Mouse (Mus musculus): ENCODE data around the gene Galnt15. TPM values are rescaled to one million over a fixed set of nuclear protein-coding genes. Genes with fewer than 3 reads are reported as not detected.
A peak's percentile ranks its signal among the peaks of the same experiment; 100 is the strongest.
"Not testable (repeated sequence)": the region's sequence is repeated elsewhere in the genome, so short reads cannot be mapped to it uniquely, and the experiment has no call there.

The Galnt15 gene
- polyA plus RNA-seq, 3 experiments from 2014 or later = not detected

DNA sequence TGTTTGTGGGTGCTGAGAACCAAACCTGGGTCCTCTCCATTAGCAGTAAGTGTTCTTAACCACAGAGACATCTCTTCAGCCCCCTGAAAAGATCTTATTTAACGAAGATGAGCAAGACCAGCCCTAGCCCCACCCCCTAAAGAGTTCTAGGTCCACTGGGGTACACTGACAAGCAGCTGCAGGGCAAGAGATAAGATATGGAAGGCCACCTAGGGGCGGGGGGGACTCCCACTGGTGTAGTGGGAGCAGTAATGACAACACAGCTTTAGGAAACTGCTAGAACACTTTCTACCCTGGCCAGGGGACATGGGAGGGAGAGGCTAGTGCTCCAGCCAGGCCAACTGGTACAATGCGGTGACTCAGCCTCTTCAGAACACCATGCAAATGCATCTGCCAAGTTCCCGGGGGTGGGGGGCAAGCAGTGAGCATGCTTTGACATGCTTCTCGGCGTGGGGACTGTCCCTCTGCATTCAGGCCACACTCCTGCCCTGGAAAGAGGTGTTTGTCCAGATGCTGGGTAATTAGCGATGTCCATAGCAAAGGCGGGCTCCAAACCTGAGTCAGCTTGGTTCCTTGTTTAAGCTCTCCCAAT is 9.0 kb downstream of the Galnt15 start:
- no peak for ATAC-seq

DNA sequence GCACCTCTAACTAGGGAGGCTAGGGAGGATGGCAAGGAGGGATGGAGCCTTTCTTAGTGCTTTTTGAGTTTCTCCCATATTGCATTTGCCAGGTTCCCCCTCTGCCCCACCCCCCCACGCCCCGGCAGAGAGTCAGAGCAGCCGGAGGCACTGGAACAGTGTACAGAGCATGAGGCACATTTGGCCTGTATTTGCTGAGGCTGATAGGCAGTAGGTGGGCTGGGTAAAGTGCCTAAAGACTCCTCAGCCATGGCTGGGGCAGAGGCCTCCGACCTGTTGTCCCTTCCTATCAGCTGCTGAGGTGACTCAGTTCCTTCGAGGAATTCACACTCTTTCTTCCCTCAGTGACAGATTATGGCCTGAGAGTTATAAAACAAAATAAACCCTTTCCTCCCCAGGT is 13.3 kb downstream of the Galnt15 start:
- no peak for ATAC-seq

DNA sequence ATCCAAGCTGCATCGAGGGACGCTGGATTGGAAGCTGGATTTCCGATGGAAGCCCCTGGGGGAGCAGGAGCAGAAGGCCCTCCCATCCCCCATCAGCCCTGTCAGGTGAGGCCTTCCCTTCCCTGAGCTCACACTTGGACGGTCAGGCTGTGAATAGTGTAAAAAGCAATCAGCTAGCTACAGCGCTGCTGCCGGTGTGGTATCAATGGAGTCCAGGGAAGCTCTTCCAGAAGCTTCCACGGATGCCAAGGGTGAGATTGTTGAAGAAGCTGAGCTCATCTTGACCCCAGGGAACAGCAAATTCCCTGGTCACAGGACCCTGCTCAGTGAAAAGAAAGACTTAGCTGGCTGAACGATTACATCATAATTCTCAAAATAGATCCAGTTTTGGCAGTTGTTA is 17.6 kb downstream of the Galnt15 start:
- no peak for ATAC-seq

DNA sequence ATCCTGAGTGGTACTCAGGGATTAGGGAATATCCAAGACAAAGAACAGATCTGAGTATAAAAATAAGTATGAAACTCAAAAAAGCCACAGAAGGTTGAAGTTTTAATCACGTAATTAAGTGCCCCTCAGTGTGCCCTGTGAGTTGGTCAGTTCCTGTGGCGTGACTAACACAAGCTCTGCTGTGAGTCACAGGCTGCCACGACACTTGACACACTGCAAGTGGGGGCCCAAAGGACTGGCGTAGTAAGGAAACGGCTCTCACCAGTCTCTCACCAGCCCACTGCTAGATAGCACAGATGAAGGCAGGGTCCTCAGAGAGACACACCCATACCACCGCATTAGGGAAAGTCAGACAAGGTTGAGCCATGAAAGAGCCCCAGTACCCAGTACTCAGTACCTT is 21.4 kb downstream of the Galnt15 start:
- ATAC-seq = no peak

DNA sequence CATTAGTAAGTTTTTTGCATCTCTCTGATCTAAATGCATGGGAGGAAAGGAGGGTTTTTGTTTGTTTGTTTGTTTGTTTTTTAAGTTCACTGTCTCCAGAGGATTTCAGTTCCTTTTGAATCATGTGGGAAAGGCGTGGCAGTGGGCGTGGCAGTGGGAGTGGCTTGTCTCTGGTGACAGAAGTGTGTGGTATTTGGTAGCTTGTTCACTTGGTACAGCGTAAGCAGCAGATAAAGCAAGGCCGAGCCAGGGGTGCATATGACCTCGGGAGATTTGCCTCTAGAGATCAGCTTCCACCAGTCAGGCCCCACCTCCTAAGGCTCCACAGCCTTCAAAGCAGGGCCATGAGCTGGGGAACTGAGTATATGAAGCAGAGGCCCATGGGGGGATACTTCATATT is 25.1 kb downstream of the Galnt15 start:
- no peak for ATAC-seq

DNA sequence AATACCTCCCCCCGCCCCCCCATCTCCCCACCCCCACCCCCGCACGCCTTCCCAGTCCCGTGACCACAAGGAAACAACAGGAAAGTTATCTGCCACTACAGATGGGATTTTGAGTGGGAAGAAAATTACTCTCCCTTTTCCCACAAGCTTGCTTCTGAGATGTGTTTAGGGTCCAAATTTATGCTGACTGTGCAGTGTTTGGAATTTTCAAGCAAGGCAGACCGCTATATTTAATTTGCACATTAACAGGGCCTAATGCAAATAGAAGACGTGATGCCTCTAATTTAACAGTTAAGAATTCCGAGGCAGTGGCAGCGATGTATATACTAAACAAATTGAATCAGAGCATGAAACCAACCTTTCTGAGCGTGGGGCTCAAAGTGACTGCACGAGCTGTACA is 26.0 kb downstream of the Galnt15 start:
- ATAC-seq = no peak

DNA sequence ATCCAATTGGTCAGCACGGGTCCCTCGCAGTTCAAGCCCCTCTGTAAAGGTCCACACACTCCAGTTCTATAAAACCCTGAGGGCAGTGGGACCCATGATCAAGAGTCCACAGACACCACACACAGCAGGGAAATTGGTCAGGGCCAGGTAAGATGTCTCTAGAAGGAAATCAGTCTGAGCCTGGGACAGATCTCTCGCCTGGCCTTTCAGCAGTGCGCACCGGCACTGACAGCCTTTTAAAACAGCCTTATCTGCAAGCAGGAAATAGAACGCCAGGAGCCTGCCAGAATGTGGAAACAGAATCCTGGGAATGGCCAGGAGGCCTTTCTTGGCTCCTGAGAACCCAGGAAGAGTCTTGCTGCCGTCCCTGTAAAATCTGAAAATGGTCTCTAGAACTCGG is 27.0 kb downstream of the Galnt15 start:
- ATAC-seq = no peak

DNA sequence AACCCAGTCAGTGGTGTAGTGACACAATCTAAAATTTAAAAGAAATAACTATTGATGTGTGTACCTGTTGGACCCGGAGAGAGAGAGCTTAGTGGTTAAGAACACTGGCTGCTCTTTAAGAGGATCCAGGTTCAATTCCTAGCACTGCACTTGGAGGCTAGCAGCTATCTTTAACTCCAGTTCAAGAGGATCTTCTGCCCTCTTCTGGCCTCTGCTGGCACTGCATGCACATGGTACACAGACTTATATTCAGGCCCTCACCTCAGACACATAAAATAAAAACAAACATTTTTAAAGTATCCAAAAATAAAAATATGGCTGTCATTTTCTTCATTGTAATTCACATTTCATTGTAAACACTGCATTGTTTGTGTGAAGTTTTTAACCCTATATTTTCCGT is 27.9 kb downstream of the Galnt15 start:
- no peak for ATAC-seq

DNA sequence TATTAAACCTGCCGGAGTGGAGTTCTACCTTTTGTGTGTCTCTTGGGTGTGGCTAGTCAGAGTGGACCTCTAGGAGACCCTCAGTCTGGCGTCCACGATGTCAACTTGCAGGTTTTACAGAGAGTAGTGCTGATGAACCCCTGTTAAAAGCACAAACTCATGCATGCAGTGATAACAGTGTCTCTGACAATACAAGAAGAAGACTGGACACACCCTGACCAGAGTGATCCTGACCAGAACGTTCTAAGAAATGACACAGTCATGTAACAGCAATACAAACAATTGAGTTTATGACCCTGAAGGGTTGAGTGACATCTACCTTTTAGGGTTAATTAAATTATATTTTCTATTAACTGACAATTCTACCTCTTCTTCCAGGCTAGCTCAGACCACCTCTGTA is 28.9 kb downstream of the Galnt15 start:
- ATAC-seq = no peak

DNA sequence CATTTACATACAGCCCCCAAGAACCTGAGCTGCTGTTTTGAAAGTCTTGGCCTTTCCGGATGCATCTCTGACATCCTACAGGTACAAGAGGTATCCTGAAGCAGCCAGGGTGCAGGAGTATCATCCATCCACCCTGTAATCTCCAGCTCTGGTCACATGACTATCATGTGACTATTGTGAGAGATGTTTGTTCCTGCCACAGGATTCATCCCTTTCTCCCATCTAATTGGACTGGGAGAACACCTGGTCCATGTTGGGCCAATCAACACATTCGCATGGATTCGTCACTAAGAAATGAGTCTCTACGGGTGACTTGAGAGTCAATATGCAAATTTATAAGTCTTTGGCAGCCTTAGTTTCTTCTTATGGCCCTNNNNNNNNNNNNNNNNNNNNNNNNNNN is 32.6 kb downstream of the Galnt15 start:
- no peak for ATAC-seq

DNA sequence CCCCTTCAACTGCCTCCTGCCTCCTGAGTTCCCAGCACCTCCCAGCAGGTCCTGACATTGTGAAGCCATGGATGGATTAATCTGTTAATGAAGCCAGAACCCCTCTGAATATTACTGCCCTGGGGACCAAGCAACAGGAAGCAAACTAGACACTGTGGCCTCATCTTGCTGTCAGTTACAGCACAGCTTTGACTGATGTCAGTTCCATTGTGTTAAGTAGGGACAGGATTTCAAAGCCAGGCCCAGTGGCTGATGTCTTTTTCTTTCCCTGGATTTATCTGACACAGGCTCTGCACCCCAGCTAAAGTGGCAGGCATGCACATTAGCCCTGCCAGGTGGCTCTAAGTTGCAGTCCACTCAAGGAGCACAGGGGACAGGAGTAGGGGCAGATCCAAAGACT is 44.0 kb downstream of the Galnt15 start:
- no peak for ATAC-seq

DNA sequence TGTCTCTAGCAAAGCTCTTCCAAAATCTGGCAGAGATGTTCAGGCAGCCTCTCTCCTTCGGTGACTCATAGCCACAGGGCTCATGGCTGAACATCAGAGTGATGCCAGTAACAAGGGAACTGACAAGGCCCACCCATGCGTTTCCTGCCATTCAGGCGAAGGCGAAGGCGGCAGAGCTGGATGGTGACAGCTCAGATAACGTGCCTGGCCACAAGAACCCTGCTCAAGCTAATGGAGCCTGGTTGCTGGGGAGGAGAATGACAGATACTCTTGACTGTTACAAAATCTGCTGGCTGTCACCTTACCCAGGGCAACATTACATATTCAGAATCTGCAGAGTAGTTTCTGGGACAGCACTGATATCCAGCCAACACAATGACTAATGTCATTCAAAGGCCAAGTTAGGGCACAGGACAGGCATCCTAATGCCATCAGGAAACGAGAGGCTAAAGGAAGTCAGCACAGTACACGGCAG is 44.5 kb downstream of the Galnt15 start:
- ATAC-seq = no peak

DNA sequence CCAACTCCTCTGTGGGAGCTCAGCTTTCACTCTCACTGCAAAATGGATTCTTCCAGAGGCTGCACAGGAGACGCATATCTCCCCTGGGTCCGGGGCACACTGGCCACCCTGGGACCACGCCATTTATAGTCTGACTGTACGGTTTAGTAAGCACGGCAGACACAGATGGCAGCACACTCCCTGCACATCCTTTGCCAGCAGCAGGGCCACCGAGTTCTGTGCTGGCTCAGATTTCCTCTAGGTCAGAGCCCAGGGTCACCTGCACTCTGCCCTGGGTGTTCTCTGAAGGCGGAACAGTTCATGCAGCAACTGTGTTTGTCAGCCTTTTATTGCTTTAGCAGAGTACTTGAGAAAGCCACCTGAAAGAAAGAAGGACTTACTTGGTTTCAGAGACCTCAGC is 45.1 kb downstream of the Galnt15 start:
- ATAC-seq = no peak

DNA sequence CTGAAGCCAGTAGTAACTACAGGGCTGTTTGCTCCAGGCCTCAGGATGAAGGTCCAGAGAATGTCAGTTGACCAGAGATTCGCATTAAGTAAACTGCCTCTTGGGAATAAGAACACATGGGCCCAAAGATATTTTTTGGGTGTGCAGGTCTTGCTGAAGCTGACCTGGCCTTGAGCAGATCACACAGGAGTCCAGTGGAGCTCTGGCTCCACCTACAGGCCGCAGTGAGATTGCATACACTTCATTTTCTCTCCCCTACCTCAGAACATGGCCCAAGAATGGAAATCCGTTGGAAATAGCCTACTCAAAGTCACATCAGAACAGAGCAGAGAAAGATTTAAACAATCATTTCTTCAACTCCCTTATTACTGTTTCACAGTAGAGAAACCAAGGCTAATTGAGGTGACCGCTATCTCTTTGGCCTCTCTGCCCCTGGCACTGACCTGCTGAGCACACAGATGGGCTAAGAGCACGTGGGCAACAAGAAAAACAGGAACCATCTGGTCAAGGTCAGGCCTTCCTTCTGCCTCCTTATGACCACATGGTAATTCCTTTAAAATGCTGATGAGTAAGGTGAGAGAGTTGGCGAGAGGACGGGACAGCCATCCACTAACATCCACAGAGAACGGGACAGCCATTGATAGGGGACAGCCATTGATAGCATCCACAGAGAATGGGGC is 48.2 kb downstream of the Galnt15 start:
- ATAC-seq = peak; percentile 63

DNA sequence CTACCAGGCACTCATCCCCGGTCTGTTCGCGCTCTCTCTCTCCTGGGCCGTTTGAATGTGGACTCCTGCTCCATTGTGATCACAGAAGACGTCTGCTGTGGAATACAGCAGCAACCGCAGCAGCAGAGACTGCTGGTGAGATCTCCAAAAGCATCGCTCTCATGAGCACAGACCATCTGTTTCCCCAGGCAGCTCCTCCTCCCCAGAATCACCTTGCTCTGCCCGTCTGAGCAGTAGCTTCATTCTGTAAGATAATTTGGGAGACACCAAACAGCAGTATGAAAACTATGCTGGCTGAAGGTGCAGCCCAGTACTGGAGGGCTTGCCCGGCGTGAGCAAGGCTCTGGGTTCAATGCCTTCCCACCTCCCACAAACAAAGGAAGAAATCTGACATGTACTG is 52.2 kb downstream of the Galnt15 start:
- ATAC-seq = no peak

DNA sequence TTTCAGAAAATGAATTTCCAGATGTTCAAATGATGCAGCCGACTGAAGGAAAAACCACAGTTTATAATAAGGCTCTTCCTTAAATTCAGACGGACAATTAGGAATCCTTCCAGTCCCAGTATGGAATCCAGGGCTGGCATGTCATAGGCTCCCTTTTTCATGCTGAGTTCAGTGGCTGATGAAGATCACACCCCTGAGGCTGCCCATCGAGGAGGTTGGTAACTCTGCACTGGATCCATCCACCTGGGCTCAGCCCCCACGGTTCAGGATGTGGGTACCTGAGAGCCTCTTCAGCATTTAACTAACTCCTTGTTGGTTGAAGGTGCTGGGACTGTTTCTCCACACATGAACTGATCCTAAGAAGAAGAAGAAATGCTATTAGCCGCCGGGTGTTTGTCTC is 54.1 kb downstream of the Galnt15 start:
- no peak for ATAC-seq

DNA sequence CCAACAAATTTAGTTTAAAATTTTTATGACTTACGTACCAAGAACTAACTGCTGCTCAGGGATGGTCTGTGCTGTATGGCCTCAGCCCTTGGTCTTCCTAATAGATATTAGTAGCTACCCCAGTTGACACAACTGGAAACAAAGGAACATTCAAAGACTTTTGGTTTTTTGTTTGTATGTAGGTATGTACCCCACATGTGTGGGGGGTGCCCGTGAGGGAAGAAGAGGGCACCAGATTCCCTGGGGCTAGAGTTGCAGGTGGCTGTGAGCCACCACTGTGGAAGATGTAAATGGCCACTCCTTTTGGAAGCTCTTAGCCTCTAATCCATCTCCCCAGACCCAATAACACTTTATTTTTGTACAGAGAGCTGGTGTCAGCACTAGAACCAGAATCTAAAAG is 54.7 kb downstream of the Galnt15 start:
- no peak for ATAC-seq

DNA sequence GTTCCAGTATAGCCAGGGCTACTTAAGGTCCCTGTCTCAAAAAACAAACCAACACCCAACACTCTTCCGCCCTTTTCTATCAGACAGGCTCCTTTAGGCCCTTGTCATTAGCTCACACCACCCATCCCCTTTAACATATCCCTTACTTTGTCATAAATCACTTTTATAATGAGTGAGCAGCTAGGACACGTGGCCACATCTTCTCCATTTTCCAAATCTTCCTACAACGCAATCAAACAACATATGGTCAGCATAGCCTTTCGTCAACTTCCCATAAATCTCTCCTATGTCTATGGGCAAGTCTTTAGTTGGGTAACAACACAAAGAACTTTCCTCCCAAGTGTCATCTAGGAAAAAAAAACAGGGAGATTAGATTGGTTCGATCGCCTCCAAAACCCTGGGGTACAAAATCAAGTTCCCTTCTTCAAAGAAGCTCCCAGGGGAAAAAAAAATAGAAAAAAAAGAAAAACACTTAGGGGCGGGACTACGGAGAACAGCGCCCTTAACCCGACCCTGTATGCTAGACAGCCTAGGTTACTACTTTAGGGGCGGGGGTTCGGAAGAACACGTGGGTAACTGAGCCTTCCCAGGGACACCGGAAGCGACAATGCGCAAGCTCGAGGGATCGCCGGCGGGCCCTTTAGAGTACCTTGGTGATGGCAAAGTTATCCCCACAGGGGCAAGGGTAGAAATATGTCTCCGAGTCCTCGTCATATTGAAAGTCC is 56.1 kb downstream of the Galnt15 start, which contains the start of gene Oxnad1:
Gene Oxnad1, plus strand, starts transcription at position 614 of the 725 bp plus-strand sequence.
- ATAC-seq = peak; percentile 85

DNA sequence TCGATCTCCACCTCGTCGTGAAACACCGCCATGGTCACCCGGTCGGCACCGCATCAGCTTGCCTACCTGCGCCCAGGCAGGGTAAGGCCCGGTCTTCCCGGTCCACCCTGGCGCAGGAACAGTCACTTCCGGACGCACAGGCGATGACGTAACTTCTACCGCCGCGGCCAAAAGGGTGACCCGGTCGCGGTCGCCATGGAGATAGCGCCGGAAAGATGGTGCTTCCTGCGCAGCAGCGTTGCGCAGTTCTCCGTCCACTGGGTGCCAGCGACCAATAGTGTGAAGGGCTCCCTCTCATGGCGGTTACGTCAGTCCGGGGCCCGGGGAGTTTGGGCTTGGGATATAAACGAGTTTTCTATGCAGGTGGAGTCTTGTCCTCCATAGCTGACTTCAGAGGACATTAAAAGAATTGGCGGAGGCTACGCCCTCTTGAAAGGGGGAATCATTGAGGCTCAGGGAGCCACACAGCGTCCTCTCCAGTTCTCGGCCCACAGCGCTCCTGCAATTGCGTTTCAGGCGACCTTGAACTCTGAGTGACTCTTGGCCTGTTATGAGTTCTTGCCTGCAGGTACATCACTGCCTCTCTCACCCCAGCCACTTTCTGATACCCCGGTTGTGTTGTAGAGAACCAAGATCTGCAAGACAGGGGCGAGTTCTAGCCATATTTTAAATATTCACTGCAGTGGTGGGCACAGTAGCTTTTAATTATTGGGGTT is 56.9 kb downstream of the Galnt15 start, which contains the start of gene Dph3:
Gene Dph3, minus strand, starts transcription at position 244 of the 716 bp plus-strand sequence.
- peak; percentile 89 for ATAC-seq

DNA sequence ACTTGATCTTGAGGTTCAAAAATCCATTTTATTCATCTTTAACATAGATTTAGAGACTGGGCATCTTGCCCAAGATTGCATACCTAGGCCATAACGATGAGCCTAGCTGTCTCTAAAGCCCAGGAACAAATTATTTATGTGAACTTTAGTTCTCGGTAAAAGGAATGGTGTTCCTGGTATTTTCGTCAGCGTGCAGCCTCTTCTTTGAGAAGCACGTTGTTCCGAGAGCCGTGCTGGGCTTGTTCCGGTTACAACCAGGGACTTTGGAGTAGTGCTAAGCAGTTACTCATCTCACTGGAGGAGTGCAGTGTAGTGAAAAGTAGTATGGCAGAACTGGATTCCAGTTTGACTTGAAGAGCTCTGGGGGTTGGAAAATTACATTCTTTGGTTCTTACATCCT is 57.4 kb downstream of the Galnt15 start:
- ATAC-seq = no peak

DNA sequence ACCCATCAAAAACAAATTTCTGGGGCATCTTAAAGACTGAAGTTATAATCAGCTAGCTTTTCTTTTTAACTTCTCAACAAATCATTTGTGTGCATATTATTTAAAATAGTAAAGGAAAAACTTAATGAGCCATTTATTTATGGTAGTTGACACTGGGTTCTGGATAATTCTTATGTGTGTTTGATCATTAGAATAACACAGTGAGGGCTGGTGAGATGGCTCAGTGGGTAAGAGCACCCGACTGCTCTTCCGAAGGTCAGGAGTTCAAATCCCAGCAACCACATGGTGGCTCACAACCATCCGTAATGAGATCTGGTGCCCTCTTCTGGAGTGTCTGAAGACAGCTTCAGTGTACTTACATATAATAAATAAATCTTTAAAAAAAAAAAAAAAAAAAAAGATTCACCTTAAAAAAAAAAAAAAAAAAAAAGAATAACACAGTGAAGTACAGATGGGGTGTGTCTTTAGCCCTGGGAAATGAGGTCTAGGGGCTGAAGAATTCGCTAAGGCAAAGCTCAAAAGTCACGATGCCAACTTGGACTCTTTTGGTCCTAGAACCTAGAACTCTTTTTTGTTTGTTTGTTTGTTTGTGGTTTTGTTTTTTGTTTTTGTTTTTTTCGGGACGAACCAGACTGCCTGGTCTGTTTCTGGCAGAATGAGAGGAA is 58.9 kb downstream of the Galnt15 start:
- ATAC-seq = not testable (repeated sequence)

DNA sequence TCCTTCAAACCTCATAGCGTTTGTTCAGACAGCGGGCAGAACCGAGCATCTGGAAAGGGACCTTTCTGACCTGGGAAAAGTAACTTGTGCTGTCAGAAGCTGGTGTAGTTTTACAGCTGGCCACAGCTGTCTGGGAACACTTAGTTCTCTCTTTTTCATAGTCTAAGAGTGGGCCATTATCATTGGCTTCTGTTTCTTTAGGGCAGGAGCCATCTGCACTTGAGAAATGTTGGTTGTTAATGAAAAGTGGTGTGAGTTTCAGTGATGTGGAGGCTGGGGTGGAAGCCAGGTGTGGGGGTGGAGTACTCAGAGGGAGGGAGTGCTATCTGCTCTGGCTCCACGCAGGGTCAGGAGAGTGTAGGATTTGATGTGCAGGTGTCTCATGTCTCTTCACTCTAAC is 62.3 kb downstream of the Galnt15 start:
- ATAC-seq = no peak

DNA sequence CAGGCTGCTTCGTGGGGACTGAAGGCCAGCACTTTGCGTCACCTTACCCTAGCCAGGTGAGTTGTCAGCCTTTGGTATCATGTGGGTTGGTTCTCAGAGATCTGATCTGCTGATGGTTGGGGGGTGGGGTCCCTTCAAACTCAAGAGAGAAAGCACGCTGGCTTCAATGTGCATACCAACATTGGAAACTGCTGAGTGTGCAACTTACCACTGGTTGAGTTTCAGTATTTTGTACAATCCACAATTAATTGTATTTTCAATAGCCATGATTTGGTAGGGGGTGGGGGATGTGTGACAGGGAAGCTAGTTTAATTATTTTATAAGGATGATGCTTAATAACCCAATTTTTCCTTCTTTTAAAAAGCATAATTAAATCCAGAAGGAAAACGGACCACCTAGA is 62.9 kb downstream of the Galnt15 start:
- ATAC-seq = no peak
